Mouse (Mus musculus): ENCODE measurements around the gene Otx2. TPM values are rescaled to one million over a fixed set of nuclear protein-coding genes. Genes with fewer than 3 reads are reported as not detected.

The Otx2 gene
- polyA plus RNA-seq, 1 experiment from 2014 or later, result not detected

Other genes with a start within 250 kb of the Otx2 start
- gene Tmem260, start 227.7 kb downstream of the Otx2 start, polyA plus RNA-seq (2015; fragmentation: Nextera tagmentation; extraction: Ambion mirVana), result 27.0 and 28.2 TPM in 2 replicates

Measured in limb, embryonic 13.5 days (tissue).